Mouse (Mus musculus): ENCODE data around the gene Srgap2. TPM values are rescaled to one million over a fixed set of nuclear protein-coding genes. Genes with fewer than 3 reads are reported as not detected.
"Not testable (repeated sequence)": the region's sequence is repeated elsewhere in the genome, so short reads cannot be mapped to it uniquely, and the experiment has no call there.

Gene Srgap2
- 33.6 and 35.3 TPM in 2 replicates for polyA plus RNA-seq (2014; fragmentation: Nextera tagmentation; extraction: Ambion mirVana)

DNA sequence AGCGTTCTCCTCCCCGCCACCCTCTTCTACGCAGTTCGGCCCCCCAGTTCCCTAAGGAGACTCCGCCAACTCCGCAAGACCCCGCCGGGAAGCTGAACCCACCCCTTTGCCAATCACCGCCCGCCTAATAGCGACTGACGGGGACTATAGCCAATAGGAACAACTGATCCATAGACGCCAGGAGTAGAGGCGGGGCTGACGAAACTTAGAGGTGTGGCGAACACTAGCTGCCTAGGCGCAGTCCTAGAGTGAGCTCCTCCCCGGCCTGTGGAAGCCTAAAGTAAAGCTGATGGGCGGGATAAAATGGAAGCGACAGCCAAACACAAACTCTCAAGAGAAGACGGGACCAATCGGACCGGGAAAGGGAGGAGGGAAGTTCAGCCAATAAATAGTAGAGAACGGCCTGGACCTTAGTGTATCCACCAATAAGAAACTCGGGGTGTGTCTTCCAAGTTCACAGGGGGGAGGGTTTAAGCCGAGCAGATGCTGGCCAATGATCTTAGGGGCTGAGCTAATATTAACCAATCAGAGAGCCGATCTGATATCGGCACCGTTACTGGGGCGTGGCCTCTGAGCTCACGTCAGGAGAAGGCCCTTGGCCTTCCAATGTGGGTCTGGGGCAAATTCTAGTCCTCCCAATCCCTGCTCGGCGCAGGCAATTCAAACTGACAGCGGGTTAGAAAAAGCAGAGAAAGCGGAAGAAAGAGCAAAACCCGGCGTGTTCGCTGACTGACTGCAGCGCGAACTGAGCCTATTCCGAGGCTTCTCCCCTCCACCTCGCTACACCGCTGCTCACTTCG is at the start of gene Srgap2, which contains the start of gene Fam72a:
Srgap2 (minus strand) TSS at position 72 of the 800 bp plus-strand sequence.
Fam72a (plus strand) TSS at position 623 of the 800 bp plus-strand sequence.
- H3K4me2 ChIP-seq (replicated peaks), result peak within 1 kb of the TSS; percentile 95
- WGBS, result under 1% methylated on average over 44 of the region's 44 CpGs
- ATAC-seq (ENCODE audit: low FRiP score) (peak; percentile 98), DNase-seq (ENCODE audit: low spot score) (peak; percentile 98)
- no peaks in the 10 kb centered on the region for H3K9me3 ChIP-seq (ENCODE audit: control insufficient read depth, low read length)
- peak within 1 kb of the TSS; percentile 91 for H3K27ac ChIP-seq
- H3K27me3 ChIP-seq (ENCODE audit: control insufficient read depth, insufficient read depth, low read length), result no peaks in the 10 kb centered on the region
- peak within 1 kb of the TSS; percentile 75 for H3K9ac ChIP-seq
- H3K36me3 ChIP-seq (replicated peaks; ENCODE audit: control insufficient read depth, insufficient read depth), result no peaks in the 10 kb centered on the region
- H3K4me1 ChIP-seq (replicated peaks; ENCODE audit: control insufficient read depth, insufficient read depth, low read length), result peaks cover 31% of the 10 kb centered on the region
- H3K4me3 ChIP-seq (replicated peaks; ENCODE audit: low read length), result peak within 1 kb of the TSS; percentile 66

DNA sequence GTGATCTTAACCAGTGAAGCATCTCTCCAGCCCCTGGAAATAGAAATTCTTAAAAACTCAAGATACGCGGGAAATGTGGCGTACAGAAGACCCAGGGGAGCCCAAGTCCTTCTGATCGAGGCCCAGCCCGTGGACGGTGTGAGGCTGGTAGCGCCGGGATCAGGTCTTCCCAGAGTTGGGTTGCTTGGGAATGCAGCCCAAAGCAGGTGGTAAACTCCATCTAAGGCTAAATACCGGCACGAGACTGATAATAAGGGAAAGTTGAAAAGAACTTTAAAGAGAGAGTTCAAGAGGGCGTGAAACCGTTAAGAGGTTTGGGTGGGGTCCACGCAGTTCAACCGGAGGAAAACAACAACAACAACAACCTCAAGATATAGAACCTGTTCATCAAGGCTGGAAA is 46.6 kb upstream of the Srgap2 start:
- ATAC-seq (ENCODE audit: low FRiP score) (peak; percentile 60; the same call in 1 of the 2 replicates), DNase-seq (ENCODE audit: low spot score) (peak; percentile 33)
- H3K27ac ChIP-seq, result no peak overlapping the region
- no peak overlapping the region for H3K4me2 ChIP-seq (replicated peaks)
- H3K9ac ChIP-seq, result no peak overlapping the region
- H3K36me3 ChIP-seq (replicated peaks; ENCODE audit: control insufficient read depth, insufficient read depth), result no peaks in the 10 kb centered on the region
- H3K4me1 ChIP-seq (replicated peaks; ENCODE audit: control insufficient read depth, insufficient read depth, low read length), result no peaks in the 10 kb centered on the region
- no peak overlapping the region for H3K4me3 ChIP-seq (replicated peaks; ENCODE audit: low read length)
- H3K9me3 ChIP-seq (ENCODE audit: control insufficient read depth, low read length), result no peaks in the 10 kb centered on the region
- 93% methylated on average over 14 of the region's 14 CpGs for WGBS
- H3K27me3 ChIP-seq (ENCODE audit: control insufficient read depth, insufficient read depth, low read length), result no peaks in the 10 kb centered on the region

GRCm38 (mm10) chr1:131570391-131570790 is 43.2 kb upstream of the Srgap2 start:
- no peak for ATAC-seq (ENCODE audit: low FRiP score)
- H3K4me2 ChIP-seq (replicated peaks), result no peak overlapping the region
- 96% methylated on average over 4 of the region's 4 CpGs for WGBS
- H3K9ac ChIP-seq, result no peak overlapping the region
- no peaks in the 10 kb centered on the region for H3K27me3 ChIP-seq (ENCODE audit: control insufficient read depth, insufficient read depth, low read length)
- no peak overlapping the region for H3K27ac ChIP-seq
- H3K4me1 ChIP-seq (replicated peaks; ENCODE audit: control insufficient read depth, insufficient read depth, low read length), result no peaks in the 10 kb centered on the region
- no peaks in the 10 kb centered on the region for H3K9me3 ChIP-seq (ENCODE audit: control insufficient read depth, low read length)
- H3K4me3 ChIP-seq (replicated peaks; ENCODE audit: low read length), result no peak overlapping the region
- no peaks in the 10 kb centered on the region for H3K36me3 ChIP-seq (replicated peaks; ENCODE audit: control insufficient read depth, insufficient read depth)
- no peak for DNase-seq (ENCODE audit: low spot score)

DNA sequence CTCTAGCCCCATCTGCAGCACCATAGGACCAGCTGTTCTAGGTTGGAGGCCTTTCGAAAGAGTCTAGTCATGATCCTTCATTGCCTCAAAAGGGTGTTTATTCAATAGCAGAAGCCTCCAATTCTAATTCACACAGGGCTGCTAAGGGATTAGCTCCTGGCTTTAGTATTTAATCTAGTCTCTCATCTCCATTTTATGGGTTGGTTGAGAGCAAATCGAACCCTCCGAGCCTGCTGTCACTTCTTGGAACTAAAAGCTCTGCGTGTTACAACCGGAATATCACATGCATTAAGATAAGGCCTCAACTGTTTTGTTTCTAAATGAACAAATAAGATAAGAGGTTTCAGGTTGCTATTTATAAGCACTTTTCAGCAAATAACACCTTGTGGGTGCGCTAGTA is 42.6 kb upstream of the Srgap2 start:
- 95% methylated on average over 6 of the region's 6 CpGs for WGBS
- Histone ChIP-seq H3K9ac (no peak overlapping the region), H3K36me3 (replicated peaks; ENCODE audit: control insufficient read depth, insufficient read depth) (no peaks in the 10 kb centered on the region), H3K27ac (no peak overlapping the region), H3K4me2 (replicated peaks) (no peak overlapping the region), H3K27me3 (ENCODE audit: control insufficient read depth, insufficient read depth, low read length) (no peaks in the 10 kb centered on the region), H3K4me3 (replicated peaks; ENCODE audit: low read length) (no peak overlapping the region), H3K4me1 (replicated peaks; ENCODE audit: control insufficient read depth, insufficient read depth, low read length) (no peaks in the 10 kb centered on the region), H3K9me3 (ENCODE audit: control insufficient read depth, low read length) (no peaks in the 10 kb centered on the region)
- ATAC-seq (ENCODE audit: low FRiP score) (no peak), DNase-seq (ENCODE audit: low spot score) (no peak)

DNA sequence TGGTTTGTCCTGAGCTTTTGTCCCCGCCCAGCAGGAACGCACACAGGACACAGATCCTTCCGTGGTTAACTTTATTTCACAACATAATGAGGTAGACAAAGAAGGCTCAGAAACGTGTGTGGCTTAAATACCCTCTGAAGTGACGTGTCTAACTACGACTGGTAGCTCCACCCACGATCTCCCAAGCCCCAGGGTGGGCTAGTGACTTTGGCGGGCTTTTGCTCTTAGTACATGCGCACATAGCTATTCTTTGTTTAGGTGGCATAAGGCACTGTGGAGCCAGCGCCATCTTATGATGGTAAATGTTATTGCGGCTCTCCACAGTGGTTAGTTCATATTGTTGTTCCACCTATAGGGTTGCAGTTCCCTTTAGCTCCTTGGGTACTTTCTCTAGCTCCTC is 38.9 kb upstream of the Srgap2 start:
- H3K9me3 ChIP-seq (ENCODE audit: control insufficient read depth, low read length); H3K27me3 ChIP-seq (ENCODE audit: control insufficient read depth, insufficient read depth, low read length); H3K4me2 ChIP-seq (replicated peaks); H3K36me3 ChIP-seq (replicated peaks; ENCODE audit: control insufficient read depth, insufficient read depth); H3K9ac ChIP-seq; H3K27ac ChIP-seq; DNase-seq (ENCODE audit: low spot score); H3K4me1 ChIP-seq (replicated peaks; ENCODE audit: control insufficient read depth, insufficient read depth, low read length); H3K4me3 ChIP-seq (replicated peaks; ENCODE audit: low read length); ATAC-seq (ENCODE audit: low FRiP score): not testable (repeated sequence)
- WGBS, result 35% methylated on average over 11 of the region's 11 CpGs

GRCm38 (mm10) chr1:131562081-131562480 is 34.9 kb upstream of the Srgap2 start:
- Histone ChIP-seq H3K4me2 (replicated peaks) (no peak overlapping the region), H3K27ac (no peak overlapping the region), H3K4me3 (replicated peaks; ENCODE audit: low read length) (no peak overlapping the region), H3K9me3 (ENCODE audit: control insufficient read depth, low read length) (no peaks in the 10 kb centered on the region), H3K9ac (no peak overlapping the region), H3K27me3 (ENCODE audit: control insufficient read depth, insufficient read depth, low read length) (no peaks in the 10 kb centered on the region), H3K4me1 (replicated peaks; ENCODE audit: control insufficient read depth, insufficient read depth, low read length) (no peaks in the 10 kb centered on the region), H3K36me3 (replicated peaks; ENCODE audit: control insufficient read depth, insufficient read depth) (no peaks in the 10 kb centered on the region)
- no peak for ATAC-seq (ENCODE audit: low FRiP score)
- DNase-seq (ENCODE audit: low spot score), result no peak
- WGBS, result 95% methylated on average over 2 of the region's 2 CpGs

DNA sequence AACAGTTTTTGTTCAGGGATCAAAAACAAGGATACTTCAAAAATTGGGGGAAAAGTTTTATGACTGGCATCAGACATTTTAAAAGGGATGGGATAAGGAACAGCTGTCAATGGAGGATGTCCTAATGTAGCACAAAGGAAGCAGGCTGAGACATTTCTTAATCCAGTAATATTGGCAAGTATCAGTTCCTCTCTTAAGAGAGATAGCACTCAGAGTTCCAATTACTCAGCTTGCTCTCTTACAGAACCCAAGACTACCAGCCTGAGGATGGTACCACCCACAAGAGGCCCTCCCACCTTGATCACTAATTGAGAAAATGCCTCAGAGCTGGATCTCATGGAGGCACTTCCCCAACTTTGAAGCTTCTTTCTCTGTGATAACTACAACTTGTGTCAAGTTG is 33.3 kb upstream of the Srgap2 start:
- Histone ChIP-seq H3K4me2 (replicated peaks) (no peak overlapping the region), H3K4me1 (replicated peaks; ENCODE audit: control insufficient read depth, insufficient read depth, low read length) (no peaks in the 10 kb centered on the region; the same call in 1 of the 2 replicates), H3K4me3 (replicated peaks; ENCODE audit: low read length) (no peak overlapping the region), H3K36me3 (replicated peaks; ENCODE audit: control insufficient read depth, insufficient read depth) (no peaks in the 10 kb centered on the region), H3K27ac (no peak overlapping the region), H3K9ac (no peak overlapping the region), H3K9me3 (ENCODE audit: control insufficient read depth, low read length) (no peaks in the 10 kb centered on the region), H3K27me3 (ENCODE audit: control insufficient read depth, insufficient read depth, low read length) (no peaks in the 10 kb centered on the region)
- no peak for ATAC-seq (ENCODE audit: low FRiP score)
- no peak for DNase-seq (ENCODE audit: low spot score)

GRCm38 (mm10) chr1:131555042-131555812 is 28.1 kb upstream of the Srgap2 start:
- peak overlapping the region; percentile 85 for H3K27ac ChIP-seq
- H3K4me3 ChIP-seq (replicated peaks; ENCODE audit: low read length), result no peak overlapping the region
- ATAC-seq (ENCODE audit: low FRiP score), result peak; percentile 98

DNA sequence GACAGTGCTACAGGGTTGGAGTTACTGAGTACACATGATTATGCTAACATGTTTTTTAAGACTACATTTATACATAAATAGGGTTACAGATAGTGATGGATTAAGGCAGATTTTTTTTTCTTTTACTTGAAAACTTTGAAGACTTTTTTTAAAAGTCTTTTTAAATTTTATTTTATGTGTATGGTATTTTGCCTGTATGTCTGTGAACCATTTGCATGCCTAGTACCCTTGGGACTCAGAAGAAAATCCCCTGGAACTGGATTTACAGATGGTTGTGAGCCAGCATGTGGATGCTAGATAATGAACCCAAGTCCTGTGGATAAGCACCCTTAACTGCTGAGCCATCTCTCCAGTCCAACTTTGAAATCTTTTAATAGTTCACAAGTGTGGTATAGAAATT is 26.3 kb upstream of the Srgap2 start:
- ATAC-seq (ENCODE audit: low FRiP score), result no peak

More at GRCm38 (mm10) chr1:131555042-131555812, 28.1 kb upstream of the Srgap2 start:
- Histone ChIP-seq H3K27me3 (ENCODE audit: control insufficient read depth, insufficient read depth, low read length) (no peaks in the 10 kb centered on the region), H3K9ac (peak overlapping the region; percentile 59), H3K4me1 (replicated peaks; ENCODE audit: control insufficient read depth, insufficient read depth, low read length) (peaks cover 5% of the 10 kb centered on the region; the same call in 1 of the 2 replicates), H3K4me2 (replicated peaks) (peak overlapping the region; percentile 45), H3K36me3 (replicated peaks; ENCODE audit: control insufficient read depth, insufficient read depth) (no peaks in the 10 kb centered on the region), H3K9me3 (ENCODE audit: control insufficient read depth, low read length) (no peaks in the 10 kb centered on the region)
- WGBS, result 4% methylated on average over 13 of the region's 13 CpGs
- peak; percentile 89 for DNase-seq (ENCODE audit: low spot score)

More for the DNA sequence above, 26.3 kb upstream of the Srgap2 start:
- H3K4me1 ChIP-seq (replicated peaks; ENCODE audit: control insufficient read depth, insufficient read depth, low read length), result peaks cover 5% of the 10 kb centered on the region; the same call in 1 of the 2 replicates
- no peaks in the 10 kb centered on the region for H3K27me3 ChIP-seq (ENCODE audit: control insufficient read depth, insufficient read depth, low read length)
- H3K4me3 ChIP-seq (replicated peaks; ENCODE audit: low read length), result no peak overlapping the region
- H3K4me2 ChIP-seq (replicated peaks), result no peak overlapping the region
- H3K9me3 ChIP-seq (ENCODE audit: control insufficient read depth, low read length), result no peaks in the 10 kb centered on the region
- no peak for DNase-seq (ENCODE audit: low spot score)
- H3K27ac ChIP-seq, result no peak overlapping the region
- no peaks in the 10 kb centered on the region for H3K36me3 ChIP-seq (replicated peaks; ENCODE audit: control insufficient read depth, insufficient read depth)
- no peak overlapping the region for H3K9ac ChIP-seq
